Mouse (Mus musculus): ENCODE results near the gene Cd300ld5. TPM values are rescaled to one million over a fixed set of nuclear protein-coding genes. Genes with fewer than 3 reads are reported as not detected.

Cd300ld5 gene
- polyA plus RNA-seq, 2 experiments = 0.13 TPM; not detected in 1

DNA sequence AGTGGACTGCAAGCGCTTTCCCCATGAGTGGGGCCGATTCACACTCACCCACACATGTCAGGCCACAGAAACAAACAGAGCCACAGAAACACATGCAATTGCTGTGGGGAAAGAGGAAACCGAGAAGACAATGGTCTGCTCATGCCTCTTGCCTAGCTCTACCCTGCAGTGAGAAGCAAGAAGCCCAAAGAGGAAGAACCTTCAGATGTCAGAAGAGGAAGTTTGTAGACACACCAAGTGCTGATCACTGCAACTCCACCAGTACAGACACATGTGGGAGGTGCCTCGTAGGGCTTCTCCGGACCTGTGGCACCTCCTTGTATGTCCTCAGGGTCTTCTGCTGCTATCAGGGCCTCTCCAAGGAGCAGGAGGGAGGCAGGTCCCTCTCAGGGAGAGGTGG is 33.5 kb downstream of the Cd300ld5 start:
- WGBS (ENCODE audit: insufficient replicate concordance) = 22% methylated on average over 5 of the region's 5 CpGs
- Histone ChIP-seq H3K4me1 (replicated peaks; ENCODE audit: control insufficient read depth in 2 of 2, insufficient read depth in 2 of 2, low read length in 1 of 2) (no peaks in the 10 kb centered on the region), H3K27me3 (ENCODE audit: control insufficient read depth, insufficient read depth, low read length) (no peaks in the 10 kb centered on the region), H3K36me3 (replicated peaks; ENCODE audit: control insufficient read depth, insufficient read depth, low read depth) (no peaks in the 10 kb centered on the region), H3K27ac (no peak overlapping the region), H3K4me2 (ENCODE audit: low read depth) (no peak overlapping the region), H3K9me3 (ENCODE audit: control insufficient read depth, low read length) (no peaks in the 10 kb centered on the region), H3K9ac (replicated peaks) (no peak overlapping the region), H3K4me3 (ENCODE audit: insufficient read depth in 1 of 2, low read depth in 2 of 2, low read length in 2 of 2) (no peak overlapping the region)
- TF ChIP-seq CTCF (IDR thresholded peaks at IDR 0.05; ENCODE audit: low read depth) = no peak
- TF ChIP-seq EP300 (IDR thresholded peaks at IDR 0.05; ENCODE audit: low read depth) = no peak
- DNase-seq (ENCODE audit: low read depth in 3 of 3, low spot score in 3 of 3) (no peak), ATAC-seq (ENCODE audit: insufficient read depth) (no peak)

GRCm38 (mm10) chr11:115001474-115002040 is 36.0 kb downstream of the Cd300ld5 start, which contains the start of gene Cd300c2:
TSS of gene Cd300c2 (minus strand) at chr11:115001880.
- Histone ChIP-seq H3K4me3 (ENCODE audit: insufficient read depth in 1 of 2, low read depth in 2 of 2, low read length in 2 of 2) (no peak within 1 kb of the TSS), H3K4me1 (replicated peaks; ENCODE audit: control insufficient read depth in 2 of 2, insufficient read depth in 2 of 2, low read length in 1 of 2) (no peaks in the 10 kb centered on the region), H3K4me2 (ENCODE audit: low read depth) (no peak within 1 kb of the TSS), H3K9me3 (ENCODE audit: control insufficient read depth, low read length) (no peaks in the 10 kb centered on the region), H3K9ac (replicated peaks) (no peak within 1 kb of the TSS), H3K27me3 (ENCODE audit: control insufficient read depth, insufficient read depth, low read length) (no peaks in the 10 kb centered on the region), H3K27ac (no peak within 1 kb of the TSS), H3K36me3 (replicated peaks; ENCODE audit: control insufficient read depth, insufficient read depth, low read depth) (no peaks in the 10 kb centered on the region)
- 29% methylated on average over 7 of the region's 7 CpGs for WGBS (ENCODE audit: insufficient replicate concordance)
- TF ChIP-seq EP300 (IDR thresholded peaks at IDR 0.05; ENCODE audit: low read depth) (no peak), CTCF (IDR thresholded peaks at IDR 0.05; ENCODE audit: low read depth) (no peak)
- ATAC-seq (ENCODE audit: insufficient read depth) (no peak), DNase-seq (ENCODE audit: low read depth in 3 of 3, low spot score in 3 of 3) (no peak)

DNA sequence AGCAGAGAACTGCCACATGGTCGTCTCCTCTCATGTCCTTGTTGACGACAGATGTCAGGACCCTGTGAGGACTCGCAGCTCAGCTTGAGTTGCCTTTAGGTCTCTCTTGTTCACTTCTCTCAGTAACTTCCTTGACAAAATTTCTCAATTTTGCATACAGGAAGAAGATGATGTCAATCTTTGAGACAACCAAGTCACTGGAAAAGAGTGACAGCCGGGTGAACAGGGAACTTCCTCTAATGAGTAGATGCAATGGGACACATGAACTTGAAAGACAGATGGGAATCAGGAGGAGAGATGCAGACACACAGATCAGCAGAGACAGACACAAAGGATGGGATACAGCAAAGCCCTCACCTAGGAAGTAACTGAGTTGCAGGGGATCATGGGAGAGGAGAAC is 47.8 kb downstream of the Cd300ld5 start, which contains the start of gene Cd300ld:
Cd300ld (minus strand) TSS at position 130 of the 400 bp plus-strand sequence.
- H3K27me3 ChIP-seq (ENCODE audit: control insufficient read depth, insufficient read depth, low read length) = no peaks in the 10 kb centered on the region
- TF ChIP-seq EP300 (IDR thresholded peaks at IDR 0.05; ENCODE audit: low read depth) (no peak), CTCF (IDR thresholded peaks at IDR 0.05; ENCODE audit: low read depth) (no peak)
- H3K4me1 ChIP-seq (replicated peaks; ENCODE audit: control insufficient read depth in 2 of 2, insufficient read depth in 2 of 2, low read length in 1 of 2) = no peaks in the 10 kb centered on the region
- whole genome bisulfite sequencing (ENCODE audit: insufficient replicate concordance) = 22% methylated on average over 4 of the region's 4 CpGs
- no peaks in the 10 kb centered on the region for H3K36me3 ChIP-seq (replicated peaks; ENCODE audit: control insufficient read depth, insufficient read depth, low read depth)
- DNase-seq (ENCODE audit: low read depth in 3 of 3, low spot score in 3 of 3) (no peak), ATAC-seq (ENCODE audit: insufficient read depth) (no peak)
- H3K9ac ChIP-seq (replicated peaks) = no peak within 1 kb of the TSS
- no peak within 1 kb of the TSS for H3K4me2 ChIP-seq (ENCODE audit: low read depth)
- no peak within 1 kb of the TSS for H3K4me3 ChIP-seq (ENCODE audit: insufficient read depth in 1 of 2, low read depth in 2 of 2, low read length in 2 of 2)
- H3K27ac ChIP-seq = no peak within 1 kb of the TSS
- no peaks in the 10 kb centered on the region for H3K9me3 ChIP-seq (ENCODE audit: control insufficient read depth, low read length)

DNA sequence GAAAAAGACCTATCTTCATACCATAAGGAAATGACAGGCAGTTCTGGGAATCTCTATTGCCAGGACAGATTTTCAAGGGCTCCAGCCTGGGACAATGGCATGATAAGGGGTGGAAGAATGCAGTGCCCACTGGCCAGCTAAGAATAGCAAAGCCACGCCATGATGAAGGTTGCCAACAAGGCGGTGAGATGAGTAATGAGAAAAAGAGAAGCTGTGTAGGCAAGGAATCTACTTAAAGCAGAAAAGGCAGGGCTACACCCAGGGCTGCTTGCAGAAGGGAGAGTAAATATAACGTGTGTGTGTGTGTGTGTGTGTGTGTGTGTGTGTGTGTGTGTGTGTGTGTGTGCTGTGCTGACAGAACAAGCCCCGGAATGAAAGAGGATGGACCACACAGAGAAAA is 55.7 kb downstream of the Cd300ld5 start:
- no peaks in the 10 kb centered on the region for H3K27me3 ChIP-seq (ENCODE audit: control insufficient read depth, insufficient read depth, low read length)
- TF ChIP-seq CTCF (IDR thresholded peaks at IDR 0.05; ENCODE audit: low read depth) (no peak), EP300 (IDR thresholded peaks at IDR 0.05; ENCODE audit: low read depth) (no peak)
- H3K27ac ChIP-seq = no peak overlapping the region
- no peak overlapping the region for H3K4me3 ChIP-seq (ENCODE audit: insufficient read depth in 1 of 2, low read depth in 2 of 2, low read length in 2 of 2)
- 42% methylated on average over 4 of the region's 4 CpGs for WGBS (ENCODE audit: insufficient replicate concordance)
- no peak for ATAC-seq (ENCODE audit: insufficient read depth)
- H3K9me3 ChIP-seq (ENCODE audit: control insufficient read depth, low read length) = no peaks in the 10 kb centered on the region; the same call in 1 of the 2 replicates
- H3K4me2 ChIP-seq (ENCODE audit: low read depth) = no peak overlapping the region
- H3K9ac ChIP-seq (replicated peaks) = no peak overlapping the region
- H3K36me3 ChIP-seq (replicated peaks; ENCODE audit: control insufficient read depth, insufficient read depth, low read depth) = no peaks in the 10 kb centered on the region
- no peaks in the 10 kb centered on the region for H3K4me1 ChIP-seq (replicated peaks; ENCODE audit: control insufficient read depth in 2 of 2, insufficient read depth in 2 of 2, low read length in 1 of 2)
- DNase-seq (ENCODE audit: low read depth in 3 of 3, low spot score in 3 of 3) = no peak

Other genes with a start within 250 kb of the Cd300ld5 start
- 0.10 TPM in 1 of 2 replicates, not detected in the other for gene Btbd17, start 241.8 kb downstream of the Cd300ld5 start, polyA plus RNA-seq (2012; rRNA removed)
- not detected in 2 replicates for gene Btbd17, start 241.8 kb downstream of the Cd300ld5 start, polyA plus RNA-seq (2014; fragmentation: Nextera tagmentation; extraction: Ambion mirVana)
- 0.04 TPM in 1 of 2 replicates, not detected in the other for gene Gpr142, start 238.8 kb downstream of the Cd300ld5 start, polyA plus RNA-seq (2012; rRNA removed)
- not detected in 2 replicates for gene Gpr142, start 238.8 kb downstream of the Cd300ld5 start, polyA plus RNA-seq (2014; fragmentation: Nextera tagmentation; extraction: Ambion mirVana)
- gene Gprc5c, start 186.6 kb downstream of the Cd300ld5 start, polyA plus RNA-seq (2012; rRNA removed) = 4.8 and 5.0 TPM in 2 replicates
- 8.0 and 9.8 TPM in 2 replicates for gene Gprc5c, start 186.6 kb downstream of the Cd300ld5 start, polyA plus RNA-seq (2014; fragmentation: Nextera tagmentation; extraction: Ambion mirVana)
- 2.1 and 3.1 TPM in 2 replicates for gene Cd300a, start 147.7 kb downstream of the Cd300ld5 start, polyA plus RNA-seq (2012; rRNA removed)
- 3.6 and 3.7 TPM in 2 replicates for gene Cd300a, start 147.7 kb downstream of the Cd300ld5 start, polyA plus RNA-seq (2014; fragmentation: Nextera tagmentation; extraction: Ambion mirVana)
- 0.66 and 0.83 TPM in 2 replicates for gene Cd300lb, start 103.4 kb downstream of the Cd300ld5 start, polyA plus RNA-seq (2012; rRNA removed)
- 0.67 and 1.5 TPM in 2 replicates for gene Cd300lb, start 103.4 kb downstream of the Cd300ld5 start, polyA plus RNA-seq (2014; fragmentation: Nextera tagmentation; extraction: Ambion mirVana)
- gene Cd300c, start 68.6 kb downstream of the Cd300ld5 start, polyA plus RNA-seq (2012; rRNA removed) = 0.18 TPM in 1 of 2 replicates, not detected in the other
- gene Cd300c, start 68.6 kb downstream of the Cd300ld5 start, polyA plus RNA-seq (2014; fragmentation: Nextera tagmentation; extraction: Ambion mirVana) = not detected in 2 replicates
- 0.75 and 0.89 TPM in 2 replicates for gene Cd300ld, start 47.8 kb downstream of the Cd300ld5 start, polyA plus RNA-seq (2012; rRNA removed)
- 0.63 and 1.1 TPM in 2 replicates for gene Cd300ld, start 47.8 kb downstream of the Cd300ld5 start, polyA plus RNA-seq (2014; fragmentation: Nextera tagmentation; extraction: Ambion mirVana)
- 3.7 and 4.8 TPM in 2 replicates for gene Cd300c2, start 35.9 kb downstream of the Cd300ld5 start, polyA plus RNA-seq (2012; rRNA removed)
- gene Cd300c2, start 35.9 kb downstream of the Cd300ld5 start, polyA plus RNA-seq (2014; fragmentation: Nextera tagmentation; extraction: Ambion mirVana) = 7.6 and 7.8 TPM in 2 replicates
- gene Cd300ld2, start 21.6 kb downstream of the Cd300ld5 start, polyA plus RNA-seq (2012; rRNA removed) = not detected in 2 replicates
- gene Cd300ld2, start 21.6 kb downstream of the Cd300ld5 start, polyA plus RNA-seq (2014; fragmentation: Nextera tagmentation; extraction: Ambion mirVana) = not detected in 2 replicates
- 0.09 and 0.10 TPM in 2 replicates for gene Cd300ld4, start 10.8 kb downstream of the Cd300ld5 start, polyA plus RNA-seq (2012; rRNA removed)
- not detected in 2 replicates for gene Cd300ld4, start 10.8 kb downstream of the Cd300ld5 start, polyA plus RNA-seq (2014; fragmentation: Nextera tagmentation; extraction: Ambion mirVana)
- 0.27 and 0.63 TPM in 2 replicates for gene Cd300ld3, start 10.6 kb upstream of the Cd300ld5 start, polyA plus RNA-seq (2012; rRNA removed)
- not detected in 2 replicates for gene Cd300ld3, start 10.6 kb upstream of the Cd300ld5 start, polyA plus RNA-seq (2014; fragmentation: Nextera tagmentation; extraction: Ambion mirVana)
- 0.44 and 0.56 TPM in 2 replicates for gene Cd300e, start 24.4 kb upstream of the Cd300ld5 start, polyA plus RNA-seq (2012; rRNA removed)
- 0.22 and 0.29 TPM in 2 replicates for gene Cd300e, start 24.4 kb upstream of the Cd300ld5 start, polyA plus RNA-seq (2014; fragmentation: Nextera tagmentation; extraction: Ambion mirVana)
- gene Rab37, start 53.7 kb upstream of the Cd300ld5 start, polyA plus RNA-seq (2012; rRNA removed) = 1.5 and 1.7 TPM in 2 replicates
- 1.8 and 2.0 TPM in 2 replicates for gene Rab37, start 53.7 kb upstream of the Cd300ld5 start, polyA plus RNA-seq (2014; fragmentation: Nextera tagmentation; extraction: Ambion mirVana)
- 1.5 and 1.6 TPM in 2 replicates for gene Cd300lf, start 96.2 kb upstream of the Cd300ld5 start, polyA plus RNA-seq (2012; rRNA removed)
- gene Cd300lf, start 96.2 kb upstream of the Cd300ld5 start, polyA plus RNA-seq (2014; fragmentation: Nextera tagmentation; extraction: Ambion mirVana) = 0.97 and 1.1 TPM in 2 replicates
- gene Slc9a3r1, start 125.6 kb upstream of the Cd300ld5 start, polyA plus RNA-seq (2012; rRNA removed) = 37.9 and 41.4 TPM in 2 replicates
- gene Slc9a3r1, start 125.6 kb upstream of the Cd300ld5 start, polyA plus RNA-seq (2014; fragmentation: Nextera tagmentation; extraction: Ambion mirVana) = 49.6 and 58.3 TPM in 2 replicates
- 1.7 and 2.1 TPM in 2 replicates for gene Tmem104, start 149.7 kb upstream of the Cd300ld5 start, polyA plus RNA-seq (2012; rRNA removed)
- gene Tmem104, start 149.7 kb upstream of the Cd300ld5 start, polyA plus RNA-seq (2014; fragmentation: Nextera tagmentation; extraction: Ambion mirVana) = 4.0 and 4.1 TPM in 2 replicates
- 6.0 and 7.7 TPM in 2 replicates for gene Nat9, start 150.1 kb upstream of the Cd300ld5 start, polyA plus RNA-seq (2012; rRNA removed)
- 8.2 and 8.5 TPM in 2 replicates for gene Nat9, start 150.1 kb upstream of the Cd300ld5 start, polyA plus RNA-seq (2014; fragmentation: Nextera tagmentation; extraction: Ambion mirVana)
- 0.17 and 0.21 TPM in 2 replicates for gene Grin2c, start 229.5 kb upstream of the Cd300ld5 start, polyA plus RNA-seq (2012; rRNA removed)
- 0.05 TPM in 1 of 2 replicates, not detected in the other for gene Grin2c, start 229.5 kb upstream of the Cd300ld5 start, polyA plus RNA-seq (2014; fragmentation: Nextera tagmentation; extraction: Ambion mirVana)
- 11.9 and 13.7 TPM in 2 replicates for gene Fdxr, start 239.3 kb upstream of the Cd300ld5 start, polyA plus RNA-seq (2012; rRNA removed)
- 12.3 and 13.3 TPM in 2 replicates for gene Fdxr, start 239.3 kb upstream of the Cd300ld5 start, polyA plus RNA-seq (2014; fragmentation: Nextera tagmentation; extraction: Ambion mirVana)